Mouse (Mus musculus): ENCODE measurements around the gene Adra2c.

GRCm38 (mm10) chr5:35233142-35233541, 45.0 kb upstream of the Adra2c start:
- TF ChIP-seq POLR2A (IDR thresholded peaks at IDR 0.05; ENCODE audit: extremely low read depth, insufficient read depth, low read length), result no peak
- TF ChIP-seq CTCF (IDR thresholded peaks at IDR 0.05; ENCODE audit: low read depth, low read length), result no peak
